Mouse (Mus musculus) testis, adult 2 months (tissue): ENCODE measurements around the gene Rsph10b.

Experiments
- CTCF ChIP-seq: fragments of 200-500 bp; IDR thresholded peaks from 2 replicates; pipeline ENCODE4 v1.5.1; 2012; ENCODE audit warnings: low read depth, mild to moderate bottlenecking, inconsistent platforms, low read length, moderate library complexity; ENCODE audit not compliant: control insufficient read depth, insufficient read depth, insufficient replicate concordance
- POLR2A ChIP-seq: fragments of 200-500 bp; IDR thresholded peaks from 2 replicates; pipeline ENCODE4 v1.6.1; 2012; ENCODE audit warnings: low read depth, mild to moderate bottlenecking, inconsistent platforms, low read length, moderate library complexity; ENCODE audit not compliant: control insufficient read depth

DNA sequence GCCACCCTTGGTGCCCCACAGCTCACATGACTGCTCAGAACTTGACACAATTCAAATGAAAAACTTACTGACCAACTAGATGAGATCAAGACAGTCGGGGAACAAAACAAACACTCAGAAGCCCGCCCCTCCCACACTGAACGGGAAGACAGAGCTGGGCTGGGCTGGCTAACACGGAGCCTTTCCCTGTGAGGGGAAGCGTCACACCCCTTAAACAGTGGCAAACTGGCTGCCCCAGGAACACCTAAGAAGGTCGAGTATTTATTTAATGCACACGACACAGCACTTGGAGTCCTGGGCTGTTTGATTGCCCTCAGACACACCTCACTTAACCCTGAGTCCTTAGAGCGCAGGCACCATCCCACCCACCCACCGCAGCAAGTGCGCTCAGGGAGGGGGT lies 59.8 kb downstream of the Rsph10b start:
- TF ChIP-seq CTCF, result no peak
- TF ChIP-seq POLR2A, result no peak
